Comparison of ENCODE assay signal across 9 mouse cellular contexts in genomic region chr15:86405527-86405926, GRCm38 (mm10).
DNase-seq lines count a peak whose midpoint lies in the region; ATAC-seq and TF ChIP-seq lines count a peak whose summit lies in the region.
"Had no signal": no experiment of that assay in that cellular context is flagged by ENCODE, and none has a peak within 500 bp of the region (broad histone marks: within the 10 kb centered on the region; RNA-seq: fewer than 3 reads in every experiment).

No protein-coding gene starts in this region.

- peak; percentile 74 to 95 (median 86) for TF ChIP-seq CTCF in MEL (IDR thresholded peaks at IDR 0.05 in 2 of 3, conservative IDR thresholded peaks at IDR 0.05 in 1 of 3; ENCODE audit: control insufficient read depth in 1 of 3, insufficient read depth in 1 of 3, low read depth in 2 of 3, low read length in 3 of 3, poor library complexity in 1 of 3, severe bottlenecking in 1 of 3)

- peak; percentile 47 for TF ChIP-seq RAD21 in MEL (IDR thresholded peaks at IDR 0.05; ENCODE audit: low read depth, low read length)

- no peak for ATAC-seq in kidney, embryonic 15.5 days (replicated peaks; ENCODE audit: low FRiP score)

- no peak overlapping the region for H3K27ac ChIP-seq in kidney, embryonic 15.5 days
- no peak overlapping the region for H3K27ac ChIP-seq in MEL (ENCODE audit: control insufficient read depth, low read depth, low read length)
- 0 out of 2 replicates have a peak overlapping the region, but pooled peaks have one; percentile 12 for H3K27ac ChIP-seq in limb, embryonic 10.5 days
- H3K27ac ChIP-seq: embryonic facial prominence, embryonic 15.5 days had no signal

- H3K9me3 ChIP-seq in kidney, embryonic 15.5 days (replicated peaks) = no peaks in the 10 kb centered on the region
- no peaks in the 10 kb centered on the region for H3K9me3 ChIP-seq in MEL (replicated peaks; ENCODE audit: insufficient read depth, low read length)
- no peaks in the 10 kb centered on the region for H3K9me3 ChIP-seq in limb, embryonic 10.5 days (replicated peaks)
- H3K9me3 ChIP-seq: embryonic facial prominence, embryonic 15.5 days had no signal

- H3K4me1 ChIP-seq in kidney, embryonic 15.5 days = no peaks in the 10 kb centered on the region
- H3K4me1 ChIP-seq in MEL (ENCODE audit: control insufficient read depth in 1 of 2, insufficient read depth in 2 of 2, low read length in 2 of 2) = no peaks in the 10 kb centered on the region
- 0 out of 2 replicates have a peak, but pooled peaks cover 5% of the 10 kb centered on the region for H3K4me1 ChIP-seq in limb, embryonic 10.5 days
- H3K4me1 ChIP-seq: embryonic facial prominence, embryonic 15.5 days had no signal

- no peak overlapping the region for H3K9ac ChIP-seq in kidney, embryonic 15.5 days
- no peak overlapping the region for H3K9ac ChIP-seq in MEL (ENCODE audit: control insufficient read depth, low read depth, low read length, poor library complexity, severe bottlenecking)
- H3K9ac ChIP-seq: embryonic facial prominence, embryonic 15.5 days had no signal

- no peak for TF ChIP-seq POLR2A in MEL (IDR thresholded peaks at IDR 0.05; ENCODE audit: control insufficient read depth in 1 of 2, insufficient read depth in 1 of 2, low read depth in 1 of 2, low read length in 2 of 2, poor library complexity in 1 of 2)

- no peak for TF ChIP-seq EP300 in MEL (IDR thresholded peaks at IDR 0.05; ENCODE audit: low read depth in 1 of 2, low read length in 2 of 2)

- H3K36me3 ChIP-seq in kidney, embryonic 15.5 days = no peaks in the 10 kb centered on the region
- no peaks in the 10 kb centered on the region for H3K36me3 ChIP-seq in MEL (ENCODE audit: control insufficient read depth in 1 of 2, insufficient read depth in 2 of 2, low read length in 2 of 2)
- no peaks in the 10 kb centered on the region for H3K36me3 ChIP-seq in limb, embryonic 10.5 days
- H3K36me3 ChIP-seq: embryonic facial prominence, embryonic 15.5 days had no signal

- H3K4me3 ChIP-seq in kidney, embryonic 15.5 days (replicated peaks) = no peak overlapping the region
- H3K4me3 ChIP-seq in MEL (ENCODE audit: control insufficient read depth in 1 of 2, insufficient read depth in 1 of 2, low read depth in 2 of 2, low read length in 2 of 2) = no peak overlapping the region
- H3K4me3 ChIP-seq in limb, embryonic 10.5 days = no peak overlapping the region
- H3K4me3 ChIP-seq: embryonic facial prominence, embryonic 15.5 days had no signal

- H3K27me3 ChIP-seq in kidney, embryonic 15.5 days = no peaks in the 10 kb centered on the region
- H3K27me3 ChIP-seq in MEL (ENCODE audit: control insufficient read depth in 1 of 2, insufficient read depth in 2 of 2, low read length in 2 of 2) = no peaks in the 10 kb centered on the region
- no peaks in the 10 kb centered on the region for H3K27me3 ChIP-seq in limb, embryonic 10.5 days (ENCODE audit: low read depth, poor library complexity, severe bottlenecking)
- H3K27me3 ChIP-seq: embryonic facial prominence, embryonic 15.5 days had no signal

- H3K79me2 ChIP-seq in MEL (ENCODE audit: control insufficient read depth, insufficient read depth, low read length, poor library complexity) = no peaks in the 10 kb centered on the region

- 21% methylated on average over 4 of the region's 4 CpGs for WGBS in kidney, embryonic 15.5 days
- WGBS in limb, embryonic 10.5 days = 24% methylated on average over 4 of the region's 4 CpGs

- intact Hi-C loops in gastrocnemius, postnatal 14 days (cut with DNase I; ENCODE audit: low total_unique reads) = loop anchor here (5.0 kb wide), 2 partner anchors 153 to 932 kb away; no protein-coding TSS in a partner anchor

- peak; percentile 65 for DNase-seq in kidney, adult 18-20 months
- DNase-seq in MEL (ENCODE audit: low read depth, low spot score) = peak; percentile 46
- DNase-seq in cerebellum, adult 11-12 months = peak; percentile 55
- DNase-seq in gastrocnemius, postnatal 14 days = peak; percentile 69
- DNase-seq in limb, embryonic 10.5 days (ENCODE audit: low spot score) = peak; percentile 76
- DNase-seq in ovary, postnatal 14 days (ENCODE audit: low spot score) = peak; percentile 51
- peak; percentile 85 for DNase-seq in thymus, postnatal 14 days

- no peak overlapping the region for H3K4me2 ChIP-seq in kidney, embryonic 15.5 days
- H3K4me2 ChIP-seq: embryonic facial prominence, embryonic 15.5 days had no signal

TF ChIP-seq in MEL, 35 proteins besides CTCF, POLR2A, EP300 and RAD21:
- TF ChIP-seq CHD2 (IDR thresholded peaks at IDR 0.05; ENCODE audit: low read length) (no peak), SMC3 (IDR thresholded peaks at IDR 0.05; ENCODE audit: low read depth, low read length) (peak; percentile 78), ZC3H11A (IDR thresholded peaks at IDR 0.05; ENCODE audit: low read depth, low read length) (0 out of 2 replicates have a peak, but pooled peaks have one; percentile 2)
TF ChIP-seq in MEL: peak in this region for 2.
